Mouse (Mus musculus) heart, embryonic 11.5 days (tissue): ENCODE results near the gene Trip4. TPM values are rescaled to one million over a fixed set of nuclear protein-coding genes. Genes with fewer than 3 reads are reported as not detected.

Experiments
- ATAC-seq: fragments of 200-750 bp; cut with Nextera tagmentation; replicated peaks from 2 replicates; pipeline ENCODE4 v1.8.0; 2017; ENCODE audit warnings: moderate library complexity; ENCODE audit not compliant: insufficient number of reproducible peaks, low FRiP score, low TSS enrichment
- H3K27ac ChIP-seq: fragments of 300-500 bp; sonication (generic); 2 replicates; pipeline ENCODE4 v1.5.1; 2014; ENCODE audit warnings: mild to moderate bottlenecking, low read depth, low read length
- H3K27me3 ChIP-seq: fragments of 300-500 bp; sonication (generic); 2 replicates; pipeline ENCODE4 v1.6.1; 2014; ENCODE audit warnings: mild to moderate bottlenecking, low read length, mixed read lengths; ENCODE audit not compliant: control insufficient read depth, insufficient read depth
- H3K36me3 ChIP-seq: fragments of 300-500 bp; sonication (generic); 2 replicates; pipeline ENCODE4 v1.6.1; 2014; ENCODE audit warnings: mild to moderate bottlenecking, low read length, moderate library complexity, mixed read lengths; ENCODE audit not compliant: control insufficient read depth, insufficient read depth
- H3K4me1 ChIP-seq: fragments of 300-500 bp; sonication (generic); 2 replicates; pipeline ENCODE4 v1.6.1; 2014; ENCODE audit warnings: low read length; ENCODE audit not compliant: control insufficient read depth, insufficient read depth
- H3K4me2 ChIP-seq: fragments of 300-500 bp; sonication (generic); 2 replicates; pipeline ENCODE4 v1.6.1; 2014; ENCODE audit warnings: mild to moderate bottlenecking, moderate library complexity
- H3K4me3 ChIP-seq: fragments of 300-500 bp; sonication (generic); 2 replicates; pipeline ENCODE4 v1.5.1; 2014; ENCODE audit warnings: low read depth, low read length
- H3K9ac ChIP-seq: fragments of 300-500 bp; sonication (generic); 2 replicates; pipeline ENCODE4 v1.6.1; 2014; ENCODE audit warnings: mild to moderate bottlenecking, low read depth, low read length, moderate library complexity
- H3K9me3 ChIP-seq: fragments of 300-500 bp; sonication (generic); replicated peaks from 2 replicates; pipeline ENCODE4 v1.6.1; 2016; ENCODE audit warnings: low read length; ENCODE audit not compliant: control insufficient read depth
- WGBS: fragments of 180-500 bp; shearing (Covaris S2); extraction: QIAGEN DNeasy Blood & Tissue Kit; methylation state at CpG from one replicate; pipeline ENCODE4 v1.1.7; 2014; ENCODE audit not compliant: insufficient replicate concordance; 5-methylcytosine and 5-hydroxymethylcytosine counted together
- polyA plus RNA-seq: library from polyadenylated mRNA; unstranded; fragments of >200 nt; fragmentation: Nextera tagmentation; extraction: Ambion mirVana; gene quantifications from 2 replicates; pipeline ENCODE4 v1.2.1, GENCODE M21; 2014

The Trip4 gene
- polyA plus RNA-seq, 1 experiment from 2014 or later: 29.6 TPM

DNA sequence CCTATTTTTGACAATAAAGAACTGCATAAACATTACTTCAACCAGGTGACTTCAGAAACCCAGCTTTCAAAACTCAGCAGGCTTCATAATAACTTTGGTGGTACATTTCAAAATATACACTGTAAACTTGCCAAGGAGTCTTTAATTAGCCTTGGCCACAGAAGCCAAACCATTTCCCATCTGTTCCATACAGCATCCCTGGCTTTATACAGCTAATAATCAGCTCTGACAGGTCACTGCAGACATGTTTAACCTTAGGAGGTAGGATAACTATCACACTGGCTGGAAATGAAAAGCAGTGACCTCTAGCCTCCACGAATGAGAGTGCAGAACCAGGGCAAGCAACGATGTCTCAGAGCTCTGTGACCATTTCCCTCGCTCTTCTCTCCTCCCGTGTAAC is 108.8 kb downstream of the Trip4 start:
- Histone ChIP-seq H3K36me3 (peaks cover 2% of the 10 kb centered on the region; the same call in 1 of the 2 replicates), H3K9me3 (no peaks in the 10 kb centered on the region), H3K4me2 (no peak overlapping the region), H3K27me3 (no peaks in the 10 kb centered on the region), H3K4me1 (peaks cover 20% of the 10 kb centered on the region), H3K9ac (no peak overlapping the region), H3K27ac (no peak overlapping the region), H3K4me3 (no peak overlapping the region)
- WGBS: 74% methylated on average over 4 of the region's 4 CpGs
- no peak for ATAC-seq

DNA sequence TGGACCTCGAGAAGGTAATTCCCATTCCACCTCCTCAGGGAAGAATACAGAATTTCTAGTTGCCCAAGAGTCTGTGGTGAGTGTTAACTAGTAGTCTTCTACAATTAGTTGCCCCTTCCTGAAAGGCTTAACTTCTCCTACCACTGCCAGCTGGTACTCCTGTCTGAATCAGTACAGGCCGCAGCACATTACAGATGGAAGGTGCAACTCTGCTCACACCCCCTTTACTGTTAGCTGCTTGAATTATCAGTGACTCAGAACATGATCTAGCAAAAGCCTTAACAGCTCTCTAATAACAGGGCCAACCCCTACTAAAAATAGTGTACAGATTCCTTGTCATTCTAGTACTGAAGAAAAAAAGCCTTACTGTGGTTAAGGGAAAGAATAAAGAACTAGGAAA is 112.9 kb downstream of the Trip4 start:
- H3K36me3 ChIP-seq: peaks cover 5% of the 10 kb centered on the region; the same call in 1 of the 2 replicates
- H3K9ac ChIP-seq: no peak overlapping the region
- H3K4me2 ChIP-seq: no peak overlapping the region
- H3K27ac ChIP-seq: no peak overlapping the region
- 62% methylated on average over 2 of the region's 2 CpGs for WGBS
- H3K27me3 ChIP-seq: no peaks in the 10 kb centered on the region
- ATAC-seq: no peak
- no peaks in the 10 kb centered on the region for H3K9me3 ChIP-seq
- H3K4me3 ChIP-seq: no peak overlapping the region
- H3K4me1 ChIP-seq: peaks cover 37% of the 10 kb centered on the region

DNA sequence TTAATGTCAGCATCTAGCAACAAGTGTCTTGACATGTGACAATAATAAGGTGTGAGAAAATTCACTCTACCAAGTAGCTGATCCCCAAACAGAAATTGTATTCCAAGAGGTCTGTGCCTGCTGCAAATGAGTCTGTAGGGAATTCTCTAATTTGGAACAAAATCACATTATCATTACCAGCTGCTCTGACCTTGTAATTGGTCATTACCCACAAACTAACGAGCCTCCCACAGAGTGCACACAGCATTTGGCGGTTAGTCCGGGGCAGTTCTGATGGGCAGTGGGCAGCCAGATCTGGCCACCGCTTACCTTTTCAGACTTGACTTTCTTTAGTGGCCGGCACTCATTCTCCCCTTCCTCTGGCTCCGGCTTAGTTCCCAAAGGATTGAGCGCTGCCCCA is 114.3 kb downstream of the Trip4 start:
- Histone ChIP-seq H3K4me1 (peaks cover 35% of the 10 kb centered on the region), H3K4me3 (no peak overlapping the region), H3K9me3 (no peaks in the 10 kb centered on the region), H3K4me2 (no peak overlapping the region), H3K27me3 (no peaks in the 10 kb centered on the region), H3K36me3 (peaks cover 5% of the 10 kb centered on the region; the same call in 1 of the 2 replicates), H3K27ac (no peak overlapping the region), H3K9ac (no peak overlapping the region)
- 92% methylated on average over 7 of the region's 7 CpGs for WGBS
- ATAC-seq: no peak

DNA sequence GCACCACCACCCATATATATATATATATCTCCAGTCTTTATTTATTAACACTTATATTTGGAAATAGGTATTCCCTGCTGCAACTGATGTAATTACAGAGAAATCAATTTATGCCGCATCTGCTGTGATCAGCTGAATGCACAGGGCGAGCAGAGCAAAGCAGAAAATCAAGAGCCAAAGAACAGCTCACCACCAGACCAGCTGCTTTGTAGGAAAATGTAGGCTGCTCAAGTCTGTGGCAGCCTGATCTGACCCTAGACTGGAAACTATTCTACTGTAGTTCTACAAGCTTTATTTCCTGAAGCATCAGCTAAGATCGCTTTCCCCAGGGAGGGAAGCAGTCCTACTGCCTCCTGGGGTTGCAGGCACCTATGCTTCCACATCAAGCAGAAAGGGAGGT is 115.1 kb downstream of the Trip4 start:
- no peak overlapping the region for H3K4me3 ChIP-seq
- H3K4me2 ChIP-seq: no peak overlapping the region
- H3K9ac ChIP-seq: no peak overlapping the region
- H3K36me3 ChIP-seq: peaks cover 5% of the 10 kb centered on the region; the same call in 1 of the 2 replicates
- H3K27me3 ChIP-seq: no peaks in the 10 kb centered on the region
- no peak for ATAC-seq
- 86% methylated on average over 3 of the region's 3 CpGs for WGBS
- no peak overlapping the region for H3K27ac ChIP-seq
- peaks cover 37% of the 10 kb centered on the region for H3K4me1 ChIP-seq
- H3K9me3 ChIP-seq: no peaks in the 10 kb centered on the region

DNA sequence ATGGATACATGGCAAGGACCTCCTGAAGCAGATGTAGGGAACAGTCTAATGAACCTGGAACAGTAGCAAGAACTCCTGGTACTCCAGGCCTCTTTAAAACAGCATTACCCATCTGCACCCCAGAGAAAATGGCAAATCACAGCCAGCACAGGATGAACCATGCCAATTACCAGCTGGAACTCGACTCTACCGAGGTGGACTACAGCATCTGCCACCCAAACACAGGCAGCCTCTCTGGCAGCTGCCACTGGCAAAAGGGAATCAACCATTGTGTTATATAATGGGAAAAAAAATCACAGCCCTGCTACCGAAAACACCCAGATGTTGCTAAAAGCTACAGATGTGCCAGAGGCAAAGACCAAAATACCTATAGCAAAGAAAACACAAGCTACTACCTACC is 115.5 kb downstream of the Trip4 start:
- peaks cover 5% of the 10 kb centered on the region; the same call in 1 of the 2 replicates for H3K36me3 ChIP-seq
- no peak for ATAC-seq
- no peak overlapping the region for H3K4me2 ChIP-seq
- no peak overlapping the region for H3K9ac ChIP-seq
- no peak overlapping the region for H3K4me3 ChIP-seq
- no peaks in the 10 kb centered on the region for H3K27me3 ChIP-seq
- 81% methylated on average over 3 of the region's 3 CpGs for WGBS
- H3K9me3 ChIP-seq: no peaks in the 10 kb centered on the region
- H3K4me1 ChIP-seq: peaks cover 41% of the 10 kb centered on the region
- no peak overlapping the region for H3K27ac ChIP-seq

DNA sequence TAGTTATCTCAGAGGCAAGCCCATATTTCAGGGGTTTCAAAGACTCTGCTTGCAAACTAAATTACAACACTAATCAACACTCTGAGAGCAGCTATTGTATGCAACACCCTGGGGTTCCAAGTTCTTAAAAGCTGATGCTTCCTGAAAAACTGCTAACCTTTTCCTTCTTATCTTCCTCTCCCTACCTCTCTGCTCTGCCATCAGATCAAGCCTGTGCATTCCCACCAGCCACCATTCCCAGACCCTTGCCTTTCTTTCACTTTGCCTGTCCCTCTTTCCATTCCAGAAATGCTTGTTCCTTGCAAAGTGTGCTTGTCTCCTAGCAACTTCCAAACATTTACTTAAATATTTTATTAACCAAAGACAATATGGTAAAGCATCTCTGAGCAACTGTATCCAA is 116.7 kb downstream of the Trip4 start:
- peaks cover 53% of the 10 kb centered on the region for H3K4me1 ChIP-seq

DNA sequence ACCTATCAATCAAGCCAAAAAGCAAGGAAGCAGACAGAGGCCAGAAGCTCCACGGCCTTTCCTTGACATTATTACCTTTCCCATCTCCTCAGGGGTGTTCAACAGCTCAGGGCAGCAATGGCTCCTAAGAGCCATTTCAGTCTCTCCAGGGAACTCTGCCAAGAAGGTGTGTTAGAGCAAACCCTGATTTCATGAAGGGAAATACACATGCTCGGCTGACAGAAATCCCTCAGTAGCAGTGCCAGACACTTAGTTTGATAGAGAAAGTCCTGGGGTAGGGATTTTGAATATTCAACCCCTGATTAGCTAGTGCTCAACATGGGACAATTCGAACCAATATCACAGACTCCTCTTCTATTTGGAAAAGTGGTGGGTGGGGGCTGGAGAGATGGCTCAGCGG is 117.5 kb downstream of the Trip4 start:
- no peak for ATAC-seq
- H3K4me2 ChIP-seq: no peak overlapping the region

More for the DNA sequence above, 116.7 kb downstream of the Trip4 start:
- peaks cover 5% of the 10 kb centered on the region; the same call in 1 of the 2 replicates for H3K36me3 ChIP-seq
- H3K27me3 ChIP-seq: no peaks in the 10 kb centered on the region
- no peak for ATAC-seq
- no peak overlapping the region for H3K27ac ChIP-seq
- no peak overlapping the region for H3K4me3 ChIP-seq
- H3K4me2 ChIP-seq: no peak overlapping the region
- no peaks in the 10 kb centered on the region for H3K9me3 ChIP-seq
- no peak overlapping the region for H3K9ac ChIP-seq

DNA sequence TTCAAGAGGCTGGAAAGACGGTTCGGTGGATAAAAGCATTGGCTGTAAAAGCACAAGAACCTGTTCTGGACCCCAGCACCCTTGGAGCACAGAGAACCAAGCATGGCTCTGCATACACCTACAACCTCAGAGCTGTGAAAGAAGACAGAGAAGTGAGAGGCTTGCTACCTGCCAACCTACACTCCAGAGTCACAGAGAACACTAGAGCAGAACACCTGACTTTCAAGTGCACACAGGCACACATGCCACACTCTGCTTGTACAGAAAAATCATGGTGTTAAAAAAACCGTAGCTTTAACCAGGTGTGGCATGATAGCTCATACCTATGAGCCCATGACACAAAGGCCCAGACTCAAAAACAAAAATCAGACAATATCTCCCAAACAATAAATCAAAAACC is 118.8 kb downstream of the Trip4 start:
- Histone ChIP-seq H3K27me3 (no peaks in the 10 kb centered on the region), H3K36me3 (peaks cover 4% of the 10 kb centered on the region; the same call in 1 of the 2 replicates), H3K9ac (no peak overlapping the region), H3K4me3 (no peak overlapping the region), H3K4me1 (peaks cover 51% of the 10 kb centered on the region), H3K9me3 (no peaks in the 10 kb centered on the region), H3K27ac (no peak overlapping the region), H3K4me2 (no peak overlapping the region)
- ATAC-seq: no peak
- 94% methylated on average over 3 of the region's 3 CpGs for WGBS

More for the DNA sequence above, 117.5 kb downstream of the Trip4 start:
- H3K27me3 ChIP-seq: no peaks in the 10 kb centered on the region
- WGBS: 53% methylated on average over 4 of the region's 4 CpGs
- no peak overlapping the region for H3K9ac ChIP-seq
- H3K4me1 ChIP-seq: peaks cover 60% of the 10 kb centered on the region
- no peak overlapping the region for H3K27ac ChIP-seq
- H3K4me3 ChIP-seq: no peak overlapping the region
- no peaks in the 10 kb centered on the region for H3K9me3 ChIP-seq
- H3K36me3 ChIP-seq: peaks cover 5% of the 10 kb centered on the region; the same call in 1 of the 2 replicates

DNA sequence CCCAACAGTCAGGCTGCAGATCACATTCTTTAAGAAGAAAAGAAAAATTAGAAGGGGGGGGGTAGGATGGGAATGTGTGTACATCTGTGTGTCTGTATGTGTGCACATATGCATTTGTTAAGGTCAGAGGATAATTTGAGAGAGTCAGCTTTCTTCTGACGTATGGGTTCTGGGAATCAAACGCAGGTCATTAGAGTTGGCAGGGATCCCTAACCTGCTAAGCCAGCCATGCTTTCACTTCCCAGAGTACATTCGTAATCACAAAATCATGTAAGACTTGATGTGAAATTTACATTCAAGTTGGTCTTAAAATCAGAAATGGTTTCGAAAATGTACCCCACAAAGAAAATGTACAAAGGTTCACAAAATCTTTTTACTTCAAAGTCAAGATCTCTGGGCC is 120.0 kb downstream of the Trip4 start:
- no peak overlapping the region for H3K27ac ChIP-seq

More for the DNA sequence above, 120.0 kb downstream of the Trip4 start:
- Histone ChIP-seq H3K4me1 (peaks cover 56% of the 10 kb centered on the region), H3K9me3 (no peaks in the 10 kb centered on the region), H3K27me3 (no peaks in the 10 kb centered on the region), H3K4me2 (no peak overlapping the region), H3K4me3 (no peak overlapping the region), H3K36me3 (no peaks in the 10 kb centered on the region), H3K9ac (no peak overlapping the region)
- no peak for ATAC-seq
- 86% methylated on average over 4 of the region's 4 CpGs for WGBS
